Mouse (Mus musculus): ENCODE data around the gene Bcr. TPM values are rescaled to one million over a fixed set of nuclear protein-coding genes. Genes with fewer than 3 reads are reported as not detected.
A peak's percentile ranks its signal among the peaks of the same experiment; 100 is the strongest.

Bcr gene
- total and polyA plus RNA-seq, 2 experiments, result 7.5 to 14.7 TPM

DNA sequence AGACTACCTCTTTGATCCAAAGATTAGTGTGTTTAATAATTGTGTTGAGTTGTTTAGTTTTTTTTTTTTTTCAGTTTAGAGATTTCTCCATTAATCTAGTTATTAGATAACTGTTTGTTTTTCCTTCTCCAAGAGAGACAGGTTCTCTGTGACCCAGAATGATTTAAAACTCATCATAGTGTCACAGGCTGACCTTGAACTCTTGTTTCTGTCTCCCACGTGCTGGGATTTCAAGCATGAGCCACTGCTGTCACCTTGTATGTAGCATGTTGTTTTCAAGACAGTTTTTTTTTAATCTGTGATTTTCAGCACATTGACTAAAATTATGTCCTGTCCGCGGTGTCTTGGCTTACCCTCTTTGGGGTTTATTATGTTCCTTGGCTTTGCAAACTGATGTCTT lies 47.7 kb downstream of the Bcr start:
- Histone ChIP-seq H3K9ac (ENCODE audit: low read depth, low read length) (no peak overlapping the region), H3K4me1 (ENCODE audit: control insufficient read depth, insufficient read depth, low read length) (peaks cover 10% of the 10 kb centered on the region; the same call in 1 of the 2 replicates), H3K79me2 (ENCODE audit: control insufficient read depth, insufficient read depth, low read length) (peaks cover 58% of the 10 kb centered on the region), H3K4me3 (ENCODE audit: insufficient read depth, low read depth, low read length) (no peak overlapping the region), H3K27me3 (ENCODE audit: control insufficient read depth, insufficient read depth, low read length) (no peaks in the 10 kb centered on the region), H3K36me3 (ENCODE audit: control insufficient read depth, insufficient read depth, low read length) (no peaks in the 10 kb centered on the region), H3K27ac (replicated peaks; ENCODE audit: insufficient read depth, low read depth, low read length) (no peak overlapping the region)
- no peak for TF ChIP-seq POLR2A (IDR thresholded peaks at IDR 0.05; ENCODE audit: extremely low read depth, insufficient read depth, low read length)
- no peak for TF ChIP-seq CTCF (IDR thresholded peaks at IDR 0.05; ENCODE audit: low read depth, low read length)
- WGBS, result 48% methylated on average over 3 of the region's 3 CpGs
- DNase-seq (ENCODE audit: extremely low read depth, low read depth, low spot score), result peak; percentile 88

- 87% methylated on average over 11 of the region's 11 CpGs for WGBS
- Histone ChIP-seq H3K79me2 (ENCODE audit: control insufficient read depth, insufficient read depth, low read length) (peaks cover 49% of the 10 kb centered on the region; the same call in 1 of the 2 replicates), H3K9ac (ENCODE audit: low read depth, low read length) (no peak overlapping the region), H3K4me1 (ENCODE audit: control insufficient read depth, insufficient read depth, low read length) (peaks cover 5% of the 10 kb centered on the region; the same call in 1 of the 2 replicates), H3K27me3 (ENCODE audit: control insufficient read depth, insufficient read depth, low read length) (no peaks in the 10 kb centered on the region), H3K4me3 (ENCODE audit: insufficient read depth, low read depth, low read length) (no peak overlapping the region), H3K36me3 (ENCODE audit: control insufficient read depth, insufficient read depth, low read length) (no peaks in the 10 kb centered on the region), H3K27ac (replicated peaks; ENCODE audit: insufficient read depth, low read depth, low read length) (no peak overlapping the region)
- no peak for DNase-seq (ENCODE audit: extremely low read depth, low read depth, low spot score)
- TF ChIP-seq POLR2A (IDR thresholded peaks at IDR 0.05; ENCODE audit: extremely low read depth, insufficient read depth, low read length) (no peak), CTCF (IDR thresholded peaks at IDR 0.05; ENCODE audit: low read depth, low read length) (no peak)
Measured at GRCm38 (mm10) chr10:75111446-75112201, 51.2 kb downstream of the Bcr start.

- no peak overlapping the region for H3K27ac ChIP-seq (replicated peaks; ENCODE audit: insufficient read depth, low read depth, low read length)
- H3K27me3 ChIP-seq (ENCODE audit: control insufficient read depth, insufficient read depth, low read length), result no peaks in the 10 kb centered on the region
- H3K36me3 ChIP-seq (ENCODE audit: control insufficient read depth, insufficient read depth, low read length), result no peaks in the 10 kb centered on the region
- no peak overlapping the region for H3K9ac ChIP-seq (ENCODE audit: low read depth, low read length)
- no peak overlapping the region for H3K4me3 ChIP-seq (ENCODE audit: insufficient read depth, low read depth, low read length)
- H3K4me1 ChIP-seq (ENCODE audit: control insufficient read depth, insufficient read depth, low read length), result peaks cover 2% of the 10 kb centered on the region; the same call in 1 of the 2 replicates
- WGBS, result 92% methylated on average over 3 of the region's 3 CpGs
- TF ChIP-seq CTCF (IDR thresholded peaks at IDR 0.05; ENCODE audit: low read depth, low read length) (no peak), POLR2A (IDR thresholded peaks at IDR 0.05; ENCODE audit: extremely low read depth, insufficient read depth, low read length) (no peak)
- peaks cover 52% of the 10 kb centered on the region; the same call in 1 of the 2 replicates for H3K79me2 ChIP-seq (ENCODE audit: control insufficient read depth, insufficient read depth, low read length)
- no peak for DNase-seq (ENCODE audit: extremely low read depth, low read depth, low spot score)
Measured at GRCm38 (mm10) chr10:75112405-75112804, 52.0 kb downstream of the Bcr start.

GRCm38 (mm10) chr10:75113620-75114019 lies 53.2 kb downstream of the Bcr start:
- WGBS, result 82% methylated on average over 9 of the region's 9 CpGs
- H3K79me2 ChIP-seq (ENCODE audit: control insufficient read depth, insufficient read depth, low read length), result peaks cover 53% of the 10 kb centered on the region; the same call in 1 of the 2 replicates
- no peaks in the 10 kb centered on the region for H3K4me1 ChIP-seq (ENCODE audit: control insufficient read depth, insufficient read depth, low read length)
- no peak for TF ChIP-seq POLR2A (IDR thresholded peaks at IDR 0.05; ENCODE audit: extremely low read depth, insufficient read depth, low read length)
- no peak for TF ChIP-seq CTCF (IDR thresholded peaks at IDR 0.05; ENCODE audit: low read depth, low read length)
- no peaks in the 10 kb centered on the region for H3K36me3 ChIP-seq (ENCODE audit: control insufficient read depth, insufficient read depth, low read length)
- no peak for DNase-seq (ENCODE audit: extremely low read depth, low read depth, low spot score)
- H3K9ac ChIP-seq (ENCODE audit: low read depth, low read length), result no peak overlapping the region
- no peak overlapping the region for H3K27ac ChIP-seq (replicated peaks; ENCODE audit: insufficient read depth, low read depth, low read length)
- H3K4me3 ChIP-seq (ENCODE audit: insufficient read depth, low read depth, low read length), result no peak overlapping the region
- no peaks in the 10 kb centered on the region for H3K27me3 ChIP-seq (ENCODE audit: control insufficient read depth, insufficient read depth, low read length)

- no peak for DNase-seq (ENCODE audit: extremely low read depth, low read depth, low spot score)
- Histone ChIP-seq H3K9ac (ENCODE audit: low read depth, low read length) (no peak overlapping the region), H3K36me3 (ENCODE audit: control insufficient read depth, insufficient read depth, low read length) (no peaks in the 10 kb centered on the region), H3K4me3 (ENCODE audit: insufficient read depth, low read depth, low read length) (no peak overlapping the region), H3K79me2 (ENCODE audit: control insufficient read depth, insufficient read depth, low read length) (peaks cover 45% of the 10 kb centered on the region; the same call in 1 of the 2 replicates), H3K4me1 (ENCODE audit: control insufficient read depth, insufficient read depth, low read length) (no peaks in the 10 kb centered on the region), H3K27me3 (ENCODE audit: control insufficient read depth, insufficient read depth, low read length) (no peaks in the 10 kb centered on the region), H3K27ac (replicated peaks; ENCODE audit: insufficient read depth, low read depth, low read length) (no peak overlapping the region)
- 93% methylated on average over 5 of the region's 5 CpGs for WGBS
- TF ChIP-seq CTCF (IDR thresholded peaks at IDR 0.05; ENCODE audit: low read depth, low read length) (no peak), POLR2A (IDR thresholded peaks at IDR 0.05; ENCODE audit: extremely low read depth, insufficient read depth, low read length) (no peak)
Measured at GRCm38 (mm10) chr10:75115240-75115639, 54.8 kb downstream of the Bcr start.

All from liver, adult 2 months (tissue).